Mouse (Mus musculus): ENCODE data around the gene Zfp873.
"Not testable (repeated sequence)": the region's sequence is repeated elsewhere in the genome, so short reads cannot be mapped to it uniquely, and the experiment has no call there.

Gene Zfp873

GRCm38 (mm10) chr10:82047597-82048459 lies at the start of gene Zfp873:
Zfp873 (plus strand) TSS chr10:82048123.
- DNase-seq (ENCODE audit: extremely low spot score, low spot score), result peak; percentile 91

GRCm38 (mm10) chr10:82003209-82003608 lies 44.7 kb upstream of the Zfp873 start:
- DNase-seq (ENCODE audit: extremely low spot score, low spot score), result not testable (repeated sequence)

GRCm38 (mm10) chr10:82004822-82005221 lies 43.1 kb upstream of the Zfp873 start:
- not testable (repeated sequence) for DNase-seq (ENCODE audit: extremely low spot score, low spot score)

- no peak for DNase-seq (ENCODE audit: extremely low spot score, low spot score)
These were observed 5.7 kb upstream of the Zfp873 start for GRCm38 (mm10) chr10:82042191-82042590.

GRCm38 (mm10) chr10:82046603-82047002 lies 1.3 kb upstream of the Zfp873 start:
- no peak for DNase-seq (ENCODE audit: extremely low spot score, low spot score)

GRCm38 (mm10) chr10:82048460-82048804 lies 509 bp downstream of the Zfp873 start:
- DNase-seq (ENCODE audit: extremely low spot score, low spot score), result not testable (repeated sequence)

- DNase-seq (ENCODE audit: extremely low spot score, low spot score), result peak; percentile 70
These were observed 35.1 kb downstream of the Zfp873 start, which contains the start of gene BC024063 for GRCm38 (mm10) chr10:82082728-82083621. BC024063 (plus strand) TSS chr10:82083353.

GRCm38 (mm10) chr10:82083622-82083971 lies 35.7 kb downstream of the Zfp873 start:
- not testable (repeated sequence) for DNase-seq (ENCODE audit: extremely low spot score, low spot score)
